Mouse (Mus musculus) megakaryocyte, embryonic 14.5 days (primary cell): ENCODE measurements around the gene Sult5a1.

ENCODE experiments used
- FLI1 ChIP-seq: IDR thresholded peaks from 2 replicates; pipeline ENCODE4 v1.6.1; 2012; ENCODE audit warnings: low read length, inconsistent platforms, mixed read lengths
- GATA1 ChIP-seq: IDR thresholded peaks from 3 replicates; pipeline ENCODE4 v1.6.1; 2012; ENCODE audit warnings: mixed read lengths, low read length, inconsistent platforms, borderline replicate concordance

DNA sequence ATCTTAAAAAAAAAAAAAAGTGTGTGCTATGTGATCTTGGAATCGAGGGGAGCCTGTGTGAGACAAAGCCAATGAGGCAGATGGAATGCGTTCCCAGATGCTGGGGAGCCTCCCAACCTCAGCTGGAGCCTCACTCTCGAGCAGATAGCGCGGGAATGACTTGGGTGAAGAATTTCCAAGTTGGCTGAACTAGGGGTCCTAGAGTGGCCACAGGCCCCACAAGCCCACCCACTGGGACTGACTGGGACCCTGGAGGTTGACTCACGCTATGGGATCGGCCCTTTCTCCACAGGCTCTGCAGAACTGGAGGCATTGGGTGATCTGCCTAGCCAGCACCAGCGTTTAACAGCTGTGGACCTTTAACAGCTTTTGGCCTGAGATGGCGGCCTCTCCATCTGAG is 21.8 kb downstream of the Sult5a1 start:
- TF ChIP-seq GATA1 (no peak), FLI1 (no peak)
